Mouse (Mus musculus): ENCODE results near the gene Grk2. TPM values are rescaled to one million over a fixed set of nuclear protein-coding genes. Genes with fewer than 3 reads are reported as not detected.
A peak's percentile ranks its signal among the peaks of the same experiment; 100 is the strongest.

Grk2 gene
- polyA plus RNA-seq, 1 experiment from 2014 or later, result 19.2 TPM

DNA sequence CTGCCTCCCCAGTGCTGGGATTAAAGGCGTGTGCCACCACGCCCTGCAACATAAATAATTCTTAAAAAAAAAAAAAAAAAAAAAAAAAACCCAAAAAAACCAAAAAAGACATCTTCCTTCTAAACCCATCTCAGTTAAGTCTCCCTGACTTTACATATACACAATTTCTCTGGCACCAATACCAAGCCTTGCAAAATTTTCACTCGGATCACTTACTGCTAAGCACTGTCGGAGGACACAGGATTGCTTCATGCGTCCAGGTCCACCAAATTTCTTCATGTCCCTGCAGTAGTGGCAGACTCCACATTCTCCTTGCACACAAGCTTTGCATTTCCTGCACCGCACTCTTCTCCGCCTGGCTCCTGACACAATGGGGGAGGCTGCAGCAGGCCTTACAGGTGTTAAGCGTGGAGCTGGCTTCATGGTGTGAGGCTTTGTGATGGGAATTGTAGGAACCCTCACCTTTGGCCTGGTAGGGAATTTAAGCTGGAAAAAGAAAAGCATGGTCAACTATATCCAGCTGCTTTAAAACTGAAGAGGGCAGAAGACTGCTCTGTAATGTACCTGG lies 22.8 kb upstream of the Grk2 start:
- 93% methylated on average over 8 of the region's 8 CpGs for WGBS
- Histone ChIP-seq H3K9me3 (ENCODE audit: control insufficient read depth, low read length) (no peaks in the 10 kb centered on the region), H3K27ac (ENCODE audit: low read depth) (no peak overlapping the region), H3K4me3 (ENCODE audit: low read depth, low read length) (no peak overlapping the region), H3K27me3 (replicated peaks; ENCODE audit: control insufficient read depth, insufficient read depth, low read length) (no peaks in the 10 kb centered on the region), H3K36me3 (ENCODE audit: control insufficient read depth, insufficient read depth, low read length) (peaks cover 78% of the 10 kb centered on the region), H3K9ac (ENCODE audit: low read length) (no peak overlapping the region), H3K4me1 (replicated peaks; ENCODE audit: control insufficient read depth, insufficient read depth, low read length) (peaks cover 15% of the 10 kb centered on the region; the same call in 1 of the 2 replicates), H3K4me2 (ENCODE audit: low read length) (no peak overlapping the region)
- ATAC-seq (replicated peaks; ENCODE audit: low FRiP score, low TSS enrichment, low read depth) (no peak), DNase-seq (ENCODE audit: low spot score) (no peak)

GRCm38 (mm10) chr19:4326881-4327280 lies 20.9 kb upstream of the Grk2 start:
- WGBS, result 89% methylated on average over 1 of the region's 1 CpGs
- Histone ChIP-seq H3K36me3 (ENCODE audit: control insufficient read depth, insufficient read depth, low read length) (peaks cover 97% of the 10 kb centered on the region), H3K27me3 (replicated peaks; ENCODE audit: control insufficient read depth, insufficient read depth, low read length) (no peaks in the 10 kb centered on the region), H3K4me3 (ENCODE audit: low read depth, low read length) (no peak overlapping the region), H3K4me1 (replicated peaks; ENCODE audit: control insufficient read depth, insufficient read depth, low read length) (peaks cover 2% of the 10 kb centered on the region; the same call in 1 of the 2 replicates), H3K27ac (ENCODE audit: low read depth) (no peak overlapping the region), H3K9me3 (ENCODE audit: control insufficient read depth, low read length) (no peaks in the 10 kb centered on the region), H3K9ac (ENCODE audit: low read length) (no peak overlapping the region), H3K4me2 (ENCODE audit: low read length) (no peak overlapping the region)
- ATAC-seq (replicated peaks; ENCODE audit: low FRiP score, low TSS enrichment, low read depth), result no peak
- no peak for DNase-seq (ENCODE audit: low spot score)

GRCm38 (mm10) chr19:4326106-4326505 lies 20.1 kb upstream of the Grk2 start:
- Histone ChIP-seq H3K4me3 (ENCODE audit: low read depth, low read length) (no peak overlapping the region), H3K9ac (ENCODE audit: low read length) (no peak overlapping the region), H3K27ac (ENCODE audit: low read depth) (no peak overlapping the region), H3K4me1 (replicated peaks; ENCODE audit: control insufficient read depth, insufficient read depth, low read length) (no peaks in the 10 kb centered on the region), H3K4me2 (ENCODE audit: low read length) (no peak overlapping the region), H3K9me3 (ENCODE audit: control insufficient read depth, low read length) (no peaks in the 10 kb centered on the region), H3K36me3 (ENCODE audit: control insufficient read depth, insufficient read depth, low read length) (peaks cover 98% of the 10 kb centered on the region), H3K27me3 (replicated peaks; ENCODE audit: control insufficient read depth, insufficient read depth, low read length) (no peaks in the 10 kb centered on the region)
- WGBS, result 85% methylated on average over 3 of the region's 3 CpGs
- no peak for ATAC-seq (replicated peaks; ENCODE audit: low FRiP score, low TSS enrichment, low read depth)
- DNase-seq (ENCODE audit: low spot score), result no peak

GRCm38 (mm10) chr19:4322134-4322533 lies 16.1 kb upstream of the Grk2 start:
- Histone ChIP-seq H3K36me3 (ENCODE audit: control insufficient read depth, insufficient read depth, low read length) (peaks cover 100% of the 10 kb centered on the region), H3K4me2 (ENCODE audit: low read length) (no peak overlapping the region), H3K4me1 (replicated peaks; ENCODE audit: control insufficient read depth, insufficient read depth, low read length) (no peaks in the 10 kb centered on the region), H3K4me3 (ENCODE audit: low read depth, low read length) (no peak overlapping the region), H3K27ac (ENCODE audit: low read depth) (no peak overlapping the region), H3K9ac (ENCODE audit: low read length) (no peak overlapping the region), H3K9me3 (ENCODE audit: control insufficient read depth, low read length) (no peaks in the 10 kb centered on the region), H3K27me3 (replicated peaks; ENCODE audit: control insufficient read depth, insufficient read depth, low read length) (no peaks in the 10 kb centered on the region)
- 89% methylated on average over 3 of the region's 3 CpGs for WGBS
- no peak for DNase-seq (ENCODE audit: low spot score)
- ATAC-seq (replicated peaks; ENCODE audit: low FRiP score, low TSS enrichment, low read depth), result no peak

DNA sequence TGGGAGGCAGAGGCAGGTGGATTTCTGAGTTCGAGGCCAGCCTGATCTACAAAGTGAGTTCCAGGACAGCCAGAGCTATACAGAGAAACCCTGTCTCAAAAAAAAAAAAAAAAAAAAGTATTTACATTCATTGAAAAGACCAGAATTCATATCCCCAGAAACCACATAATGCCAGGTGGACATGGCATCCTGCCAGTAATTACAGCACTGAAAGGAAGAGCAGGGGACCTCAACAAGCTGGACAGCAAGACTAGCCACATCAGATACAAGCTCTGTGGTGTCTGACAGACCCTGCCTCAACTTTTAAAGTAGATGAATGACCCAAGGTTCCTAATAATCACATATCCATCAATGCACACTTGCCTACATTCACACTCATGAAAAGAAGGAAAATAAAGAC lies 15.6 kb upstream of the Grk2 start:
- Histone ChIP-seq H3K4me2 (ENCODE audit: low read length) (no peak overlapping the region), H3K36me3 (ENCODE audit: control insufficient read depth, insufficient read depth, low read length) (peaks cover 100% of the 10 kb centered on the region), H3K27me3 (replicated peaks; ENCODE audit: control insufficient read depth, insufficient read depth, low read length) (no peaks in the 10 kb centered on the region), H3K4me1 (replicated peaks; ENCODE audit: control insufficient read depth, insufficient read depth, low read length) (no peaks in the 10 kb centered on the region), H3K4me3 (ENCODE audit: low read depth, low read length) (no peak overlapping the region), H3K27ac (ENCODE audit: low read depth) (no peak overlapping the region), H3K9ac (ENCODE audit: low read length) (no peak overlapping the region), H3K9me3 (ENCODE audit: control insufficient read depth, low read length) (no peaks in the 10 kb centered on the region)
- WGBS, result 100% methylated on average over 1 of the region's 1 CpGs
- ATAC-seq (replicated peaks; ENCODE audit: low FRiP score, low TSS enrichment, low read depth) (no peak), DNase-seq (ENCODE audit: low spot score) (no peak)

GRCm38 (mm10) chr19:4319272-4319671 lies 13.2 kb upstream of the Grk2 start:
- Histone ChIP-seq H3K9me3 (ENCODE audit: control insufficient read depth, low read length) (no peaks in the 10 kb centered on the region), H3K4me3 (ENCODE audit: low read depth, low read length) (no peak overlapping the region), H3K9ac (ENCODE audit: low read length) (no peak overlapping the region), H3K27me3 (replicated peaks; ENCODE audit: control insufficient read depth, insufficient read depth, low read length) (no peaks in the 10 kb centered on the region), H3K36me3 (ENCODE audit: control insufficient read depth, insufficient read depth, low read length) (peaks cover 88% of the 10 kb centered on the region), H3K4me2 (ENCODE audit: low read length) (no peak overlapping the region), H3K4me1 (replicated peaks; ENCODE audit: control insufficient read depth, insufficient read depth, low read length) (no peaks in the 10 kb centered on the region), H3K27ac (ENCODE audit: low read depth) (no peak overlapping the region)
- ATAC-seq (replicated peaks; ENCODE audit: low FRiP score, low TSS enrichment, low read depth) (no peak), DNase-seq (ENCODE audit: low spot score) (no peak)
- 75% methylated on average over 4 of the region's 4 CpGs for WGBS

DNA sequence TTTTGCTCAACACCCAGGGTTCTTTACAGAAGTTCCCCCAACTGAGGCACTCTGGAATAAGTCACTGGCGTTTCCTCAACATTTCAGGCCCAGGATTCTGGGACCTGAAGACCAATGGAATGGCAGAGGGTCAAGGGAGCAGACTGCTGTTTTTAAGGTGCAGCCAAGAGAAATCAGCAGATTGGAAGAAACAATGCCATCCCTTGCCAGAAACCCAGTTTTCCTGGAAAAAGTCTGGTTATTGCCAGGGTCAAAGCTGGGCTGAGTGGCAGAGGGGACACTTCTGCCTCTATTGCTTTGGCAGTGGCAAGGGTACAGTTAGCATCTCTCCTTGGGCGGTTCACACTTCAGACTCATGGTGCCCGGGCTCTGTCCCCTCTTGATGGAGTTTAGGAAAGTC lies 11.2 kb upstream of the Grk2 start:
- no peak overlapping the region for H3K4me2 ChIP-seq (ENCODE audit: low read length)
- DNase-seq (ENCODE audit: low spot score) (no peak), ATAC-seq (replicated peaks; ENCODE audit: low FRiP score, low TSS enrichment, low read depth) (no peak)
- peaks cover 73% of the 10 kb centered on the region for H3K36me3 ChIP-seq (ENCODE audit: control insufficient read depth, insufficient read depth, low read length)
- no peak overlapping the region for H3K9ac ChIP-seq (ENCODE audit: low read length)
- H3K9me3 ChIP-seq (ENCODE audit: control insufficient read depth, low read length), result no peaks in the 10 kb centered on the region
- H3K4me3 ChIP-seq (ENCODE audit: low read depth, low read length), result no peak overlapping the region
- H3K4me1 ChIP-seq (replicated peaks; ENCODE audit: control insufficient read depth, insufficient read depth, low read length), result no peaks in the 10 kb centered on the region
- H3K27me3 ChIP-seq (replicated peaks; ENCODE audit: control insufficient read depth, insufficient read depth, low read length), result no peaks in the 10 kb centered on the region
- no peak overlapping the region for H3K27ac ChIP-seq (ENCODE audit: low read depth)
- 80% methylated on average over 3 of the region's 3 CpGs for WGBS

DNA sequence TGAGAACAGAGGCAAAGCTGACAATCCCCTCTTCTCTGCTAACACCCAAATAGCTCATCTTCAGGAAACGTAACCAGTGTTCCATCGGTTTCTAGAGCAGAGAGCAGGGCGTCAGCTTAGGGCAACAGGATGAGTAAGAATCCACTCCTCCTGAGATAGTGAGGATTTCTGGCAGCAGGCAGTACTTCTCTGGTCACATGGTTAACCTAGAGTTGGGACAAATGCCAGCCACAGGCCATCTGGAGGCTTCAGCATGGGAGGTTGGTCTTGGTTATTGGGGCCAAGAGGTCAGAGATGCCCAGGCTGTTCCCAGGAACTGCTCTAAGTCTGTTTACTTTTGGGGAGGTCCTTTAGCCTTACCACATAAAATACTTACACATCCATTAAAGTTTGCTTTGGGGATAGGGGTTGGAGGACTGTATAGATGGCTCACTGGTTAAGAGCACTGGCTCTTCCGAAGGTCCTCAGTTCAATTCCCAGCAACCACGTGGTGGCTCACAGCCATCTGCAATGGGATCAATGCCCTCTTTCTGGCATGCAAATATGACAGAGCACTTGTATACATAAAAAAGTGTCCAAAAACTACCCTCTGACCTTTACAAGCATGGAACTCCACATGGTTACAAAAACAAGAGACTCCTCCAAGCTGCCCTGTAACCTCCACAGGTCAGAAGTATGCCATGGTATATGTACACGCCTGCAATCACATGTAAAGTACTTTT lies 9.4 kb upstream of the Grk2 start:
- H3K9me3 ChIP-seq (ENCODE audit: control insufficient read depth, low read length), result no peaks in the 10 kb centered on the region
- no peaks in the 10 kb centered on the region for H3K4me1 ChIP-seq (replicated peaks; ENCODE audit: control insufficient read depth, insufficient read depth, low read length)
- H3K27me3 ChIP-seq (replicated peaks; ENCODE audit: control insufficient read depth, insufficient read depth, low read length), result no peaks in the 10 kb centered on the region
- 51% methylated on average over 6 of the region's 6 CpGs for WGBS
- H3K27ac ChIP-seq (ENCODE audit: low read depth), result 0 out of 2 replicates have a peak overlapping the region, but pooled peaks have one; percentile 11
- DNase-seq (ENCODE audit: low spot score), result no peak
- peaks cover 55% of the 10 kb centered on the region for H3K36me3 ChIP-seq (ENCODE audit: control insufficient read depth, insufficient read depth, low read length)
- peak; percentile 26; the same call in 1 of the 2 replicates for ATAC-seq (replicated peaks; ENCODE audit: low FRiP score, low TSS enrichment, low read depth)
- no peak overlapping the region for H3K9ac ChIP-seq (ENCODE audit: low read length)
- no peak overlapping the region for H3K4me3 ChIP-seq (ENCODE audit: low read depth, low read length)
- H3K4me2 ChIP-seq (ENCODE audit: low read length), result no peak overlapping the region

DNA sequence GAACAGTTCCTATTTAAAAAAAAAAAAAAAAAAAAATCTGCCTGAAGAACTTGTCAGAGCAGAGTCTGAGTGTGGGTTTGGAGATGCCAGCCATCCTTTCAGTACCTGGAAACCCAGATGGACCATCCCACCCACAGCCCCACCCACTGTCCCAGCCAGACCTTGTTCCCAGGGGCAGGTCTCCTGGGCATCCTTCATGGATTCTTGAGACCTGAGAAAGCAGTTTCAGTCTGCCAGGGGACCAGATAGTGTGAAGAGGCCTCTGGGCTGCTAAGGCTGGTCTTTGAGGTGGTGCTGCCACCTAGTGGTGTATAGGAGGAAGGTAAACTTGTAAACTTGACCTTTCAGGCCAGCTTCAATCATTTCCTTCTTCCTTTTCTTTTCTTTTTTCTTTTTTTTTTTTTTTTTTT lies 3.8 kb upstream of the Grk2 start:
- DNase-seq (ENCODE audit: low spot score) (peak; percentile 70), ATAC-seq (replicated peaks; ENCODE audit: low FRiP score, low TSS enrichment, low read depth) (no peak)
- H3K9me3 ChIP-seq (ENCODE audit: control insufficient read depth, low read length), result no peaks in the 10 kb centered on the region
- peaks cover 11% of the 10 kb centered on the region for H3K4me1 ChIP-seq (replicated peaks; ENCODE audit: control insufficient read depth, insufficient read depth, low read length)
- no peak overlapping the region for H3K27ac ChIP-seq (ENCODE audit: low read depth)
- peaks cover 6% of the 10 kb centered on the region for H3K36me3 ChIP-seq (ENCODE audit: control insufficient read depth, insufficient read depth, low read length)
- H3K9ac ChIP-seq (ENCODE audit: low read length), result no peak overlapping the region
- H3K4me3 ChIP-seq (ENCODE audit: low read depth, low read length), result no peak overlapping the region
- H3K27me3 ChIP-seq (replicated peaks; ENCODE audit: control insufficient read depth, insufficient read depth, low read length), result no peaks in the 10 kb centered on the region
- H3K4me2 ChIP-seq (ENCODE audit: low read length), result no peak overlapping the region

Data from intestine, embryonic 14.5 days (tissue).